Mouse (Mus musculus) midbrain, embryonic 15.5 days (tissue): ENCODE results near the gene Wbp1. TPM values are rescaled to one million over a fixed set of nuclear protein-coding genes. Genes with fewer than 3 reads are reported as not detected.
A peak's percentile ranks its signal among the peaks of the same experiment; 100 is the strongest.

Experiments used
- ATAC-seq: fragments of 200-750 bp; cut with Nextera tagmentation; replicated peaks from 2 replicates; pipeline ENCODE4 v1.8.0; 2017; ENCODE audit warnings: moderate TSS enrichment
- H3K27ac ChIP-seq: fragments of 300-500 bp; sonication (generic); 2 replicates; pipeline ENCODE4 v1.5.1; 2015; ENCODE audit warnings: mild to moderate bottlenecking, inconsistent platforms
- H3K27me3 ChIP-seq: fragments of 300-500 bp; sonication (generic); replicated peaks from 2 replicates; pipeline ENCODE4 v1.6.1; 2015; ENCODE audit warnings: inconsistent platforms
- H3K36me3 ChIP-seq: fragments of 300-500 bp; sonication (generic); replicated peaks from 2 replicates; pipeline ENCODE4 v1.6.1; 2015; ENCODE audit warnings: inconsistent platforms
- H3K4me1 ChIP-seq: fragments of 300-500 bp; sonication (generic); 2 replicates; pipeline ENCODE4 v1.6.1; 2015; ENCODE audit warnings: inconsistent platforms
- H3K4me2 ChIP-seq: fragments of 300-500 bp; sonication (generic); 2 replicates; pipeline ENCODE4 v1.6.1; 2015; ENCODE audit warnings: inconsistent platforms, mild to moderate bottlenecking, moderate library complexity
- H3K4me3 ChIP-seq: fragments of 300-500 bp; sonication (generic); 2 replicates; pipeline ENCODE4 v1.5.1; 2015; ENCODE audit warnings: mild to moderate bottlenecking, inconsistent platforms
- H3K9ac ChIP-seq: fragments of 300-500 bp; sonication (generic); 2 replicates; pipeline ENCODE4 v1.6.1; 2015; ENCODE audit warnings: mild to moderate bottlenecking, inconsistent platforms
- H3K9me3 ChIP-seq: fragments of 300-500 bp; sonication (generic); 2 replicates; pipeline ENCODE4 v1.6.1; 2016; ENCODE audit warnings: inconsistent platforms
- WGBS: fragments of 180-500 bp; shearing (Covaris S2); methylation state at CpG from one replicate; pipeline ENCODE4 v1.1.7; 2015; ENCODE audit warnings: mixed read lengths; 5-methylcytosine and 5-hydroxymethylcytosine counted together
- microRNA counts: library from miRNA; unstranded; fragments of <30 nt; microRNA quantifications from one replicate; lab custom pipeline; 2016
- microRNA-seq: library from miRNA; unstranded; fragments of <30 nt; microRNA quantifications from one replicate; pipeline ENCODE4, GENCODE M21; 2016
- polyA plus RNA-seq: library from polyadenylated mRNA; unstranded; fragments of >200 nt; fragmentation: Nextera tagmentation; extraction: Ambion mirVana; gene quantifications from 2 replicates; pipeline ENCODE4 v1.2.1, GENCODE M21; 2015

Wbp1 gene
- polyA plus RNA-seq, 1 experiment from 2014 or later, result 176 TPM

- no peaks in the 10 kb centered on the region for H3K36me3 ChIP-seq
- H3K27ac ChIP-seq, result no peak overlapping the region
- H3K9me3 ChIP-seq, result no peaks in the 10 kb centered on the region
- H3K4me2 ChIP-seq, result no peak overlapping the region
- no peak overlapping the region for H3K9ac ChIP-seq
- peaks cover 94% of the 10 kb centered on the region for H3K27me3 ChIP-seq
- no peak for ATAC-seq
- H3K4me3 ChIP-seq, result 0 out of 2 replicates have a peak overlapping the region, but pooled peaks have one; percentile 2
- H3K4me1 ChIP-seq, result peaks cover 27% of the 10 kb centered on the region
- WGBS, result 1% methylated on average over 56 of the region's 58 CpGs
These were observed 50.8 kb downstream of the Wbp1 start for GRCm38 (mm10) chr6:83070311-83071219.

DNA sequence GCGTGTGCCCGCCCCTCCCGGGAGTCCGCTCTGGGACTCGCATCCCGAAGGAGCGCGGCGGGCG lies 51.3 kb downstream of the Wbp1 start, which contains the start of gene Tlx2:
Tlx2 (minus strand) TSS at position 47 of the 64 bp plus-strand sequence.
- Histone ChIP-seq H3K9me3 (no peaks in the 10 kb centered on the region), H3K27ac (no peak within 1 kb of the TSS), H3K4me2 (no peak within 1 kb of the TSS), H3K36me3 (no peaks in the 10 kb centered on the region), H3K4me1 (peaks cover 27% of the 10 kb centered on the region), H3K4me3 (peak within 1 kb of the TSS; percentile 25), H3K9ac (no peak within 1 kb of the TSS), H3K27me3 (peaks cover 94% of the 10 kb centered on the region)
- WGBS, result 0% methylated on average over 9 of the region's 10 CpGs
- no peak for ATAC-seq

GRCm38 (mm10) chr6:83069488-83070246 lies 51.7 kb downstream of the Wbp1 start:
- no peak overlapping the region for H3K27ac ChIP-seq
- ATAC-seq, result peak; percentile 51
- H3K27me3 ChIP-seq, result peaks cover 94% of the 10 kb centered on the region
- WGBS, result 1% methylated on average over 69 of the region's 69 CpGs
- H3K4me2 ChIP-seq, result no peak overlapping the region
- no peak overlapping the region for H3K9ac ChIP-seq
- peaks cover 27% of the 10 kb centered on the region for H3K4me1 ChIP-seq
- H3K36me3 ChIP-seq, result no peaks in the 10 kb centered on the region
- H3K9me3 ChIP-seq, result no peaks in the 10 kb centered on the region
- H3K4me3 ChIP-seq, result 0 out of 2 replicates have a peak overlapping the region, but pooled peaks have one; percentile 2

MicroRNA genes within 50 kb of the gene (microRNA counts, 519-probe panel; counts per million panel counts)
- microRNA mmu-miR-3470a+mmu-miR-3470b (lab: Ali Mortazavi, UCI), result 1,813 counts per million, percentile 12 among the panel's probes with 10 or more counts

Small RNA genes lying within 50 kb of the gene (microRNA-seq; reads per million reads assigned to microRNA genes)
- not detected for gene Mir3470a

Other genes starting within 250 kb of the Wbp1 start
- 20.3 and 21.7 TPM in 2 replicates for gene Sema4f, start 181.8 kb downstream of the Wbp1 start, polyA plus RNA-seq
- 0.22 TPM in 1 of 2 replicates, not detected in the other for gene M1ap, start 174.7 kb downstream of the Wbp1 start, polyA plus RNA-seq
- 2.3 TPM in 2 replicates for gene Dok1, start 88.1 kb downstream of the Wbp1 start, polyA plus RNA-seq
- gene Loxl3, start 87.4 kb downstream of the Wbp1 start, polyA plus RNA-seq, result 6.8 and 7.6 TPM in 2 replicates
- gene Aup1, start 67.0 kb downstream of the Wbp1 start, polyA plus RNA-seq, result 182 and 198 TPM in 2 replicates
- gene Htra2, start 66.3 kb downstream of the Wbp1 start, polyA plus RNA-seq, result 79.0 and 81.2 TPM in 2 replicates
- 0.51 and 0.75 TPM in 2 replicates for gene Dqx1, start 63.7 kb downstream of the Wbp1 start, polyA plus RNA-seq
- gene Tlx2, start 51.3 kb downstream of the Wbp1 start, polyA plus RNA-seq, result not detected in 2 replicates
- gene Pcgf1, start 43.7 kb downstream of the Wbp1 start, polyA plus RNA-seq, result 56.3 and 56.8 TPM in 2 replicates
- gene Lbx2, start 35.2 kb downstream of the Wbp1 start, polyA plus RNA-seq, result 0.36 TPM in 1 of 2 replicates, not detected in the other
- gene Ccdc142, start 20.0 kb downstream of the Wbp1 start, polyA plus RNA-seq, result 6.9 and 8.1 TPM in 2 replicates
- 7.3 and 7.4 TPM in 2 replicates for gene Gm42688, start 19.9 kb downstream of the Wbp1 start, polyA plus RNA-seq
- gene Mrpl53, start 12.5 kb downstream of the Wbp1 start, polyA plus RNA-seq, result 102 and 105 TPM in 2 replicates
- gene Mogs, start 6.1 kb downstream of the Wbp1 start, polyA plus RNA-seq, result 24.7 and 27.0 TPM in 2 replicates
- 13.6 and 15.1 TPM in 2 replicates for gene Ino80b, start 3.9 kb upstream of the Wbp1 start, polyA plus RNA-seq
- gene Rtkn, start 13.9 kb upstream of the Wbp1 start, polyA plus RNA-seq, result 10.9 and 15.3 TPM in 2 replicates
- gene Wdr54, start 34.8 kb upstream of the Wbp1 start, polyA plus RNA-seq, result 20.8 and 21.6 TPM in 2 replicates
- 9.5 and 12.0 TPM in 2 replicates for gene 1700003E16Rik, start 34.8 kb upstream of the Wbp1 start, polyA plus RNA-seq
- gene Dctn1, start 44.4 kb upstream of the Wbp1 start, polyA plus RNA-seq, result 162 TPM in 2 replicates
- gene Slc4a5, start 98.3 kb upstream of the Wbp1 start, polyA plus RNA-seq, result 0.37 and 0.41 TPM in 2 replicates
- gene Mthfd2, start 204.3 kb upstream of the Wbp1 start, polyA plus RNA-seq, result 28.9 and 31.0 TPM in 2 replicates
- 22.8 and 23.4 TPM in 2 replicates for gene Mob1a, start 204.5 kb upstream of the Wbp1 start, polyA plus RNA-seq
- 44.0 and 54.3 TPM in 2 replicates for gene Bola3, start 227.6 kb upstream of the Wbp1 start, polyA plus RNA-seq